Mouse (Mus musculus) hindbrain, postnatal 0 days (tissue): ENCODE data around the gene Mast4. TPM values are rescaled to one million over a fixed set of nuclear protein-coding genes. Genes with fewer than 3 reads are reported as not detected.

ENCODE experiments used
- ATAC-seq: fragments of 200-750 bp; cut with Nextera tagmentation; 2 replicates; pipeline ENCODE4 v1.8.0; 2017; ENCODE audit warnings: mild to moderate bottlenecking, moderate TSS enrichment, moderate library complexity
- DNase-seq: peaks from one replicate; pipeline ENCODE4 v3.0.0-alpha.2; 2015; ENCODE audit warnings: low spot score
- H3K27ac ChIP-seq: fragments of 300-500 bp; sonication (generic); 2 replicates; pipeline ENCODE4 v1.5.1; 2014; ENCODE audit warnings: mild to moderate bottlenecking
- H3K27me3 ChIP-seq: fragments of 300-500 bp; sonication (generic); 2 replicates; pipeline ENCODE4 v1.6.1; 2014; ENCODE audit warnings: low read length, mixed read lengths; ENCODE audit not compliant: insufficient read depth
- H3K36me3 ChIP-seq: fragments of 300-500 bp; sonication (generic); 2 replicates; pipeline ENCODE4 v1.6.1; 2014; ENCODE audit warnings: low read length, mixed read lengths; ENCODE audit not compliant: insufficient read depth
- H3K4me1 ChIP-seq: fragments of 300-500 bp; sonication (generic); 2 replicates; pipeline ENCODE4 v1.6.1; 2014; ENCODE audit warnings: antibody characterized with exemption, low read length, mixed read lengths; ENCODE audit not compliant: insufficient read depth
- H3K4me2 ChIP-seq: fragments of 300-500 bp; sonication (generic); 2 replicates; pipeline ENCODE4 v1.6.1; 2014; ENCODE audit warnings: low read depth, mild to moderate bottlenecking, low read length, moderate library complexity, mixed read lengths
- H3K4me3 ChIP-seq: fragments of 300-500 bp; sonication (generic); 2 replicates; pipeline ENCODE4 v1.5.1; 2014; ENCODE audit warnings: low read length
- H3K9ac ChIP-seq: fragments of 300-500 bp; sonication (generic); replicated peaks from 2 replicates; pipeline ENCODE4 v1.6.1; 2014; ENCODE audit warnings: mild to moderate bottlenecking, low read length, moderate library complexity, mixed read lengths
- H3K9me3 ChIP-seq: fragments of 300-500 bp; sonication (generic); 2 replicates; pipeline ENCODE4 v1.6.1; 2016; ENCODE audit warnings: low read length, mixed read lengths
- CTCF ChIP-seq: IDR thresholded peaks from 2 replicates; pipeline ENCODE4 v1.5.1; 2016; ENCODE audit warnings: antibody characterized with exemption, control low read depth, low read depth
- WGBS: fragments of 180-500 bp; shearing (Covaris S2); extraction: QIAGEN DNeasy Blood & Tissue Kit; methylation state at CpG from one replicate; pipeline ENCODE4 v1.1.7; 2014; 5-methylcytosine and 5-hydroxymethylcytosine counted together
- polyA plus RNA-seq: library from polyadenylated mRNA; unstranded; fragments of >200 nt; fragmentation: Nextera tagmentation; extraction: Ambion mirVana; gene quantifications from 2 replicates; pipeline ENCODE4 v1.2.1, GENCODE M21; 2015
- total RNA-seq: library from RNA; depleted of rRNA; stranded (reverse); fragments of >200 nt; gene quantifications from 2 replicates; pipeline ENCODE4 v1.2.3, GENCODE M21; 2014

The Mast4 gene
- total and polyA plus RNA-seq, 2 experiments from 2014 or later: 23.5 to 31.7 TPM

GRCm38 (mm10) chr13:102990085-102990484, 344.2 kb downstream of the Mast4 start:
- ATAC-seq (no peak), DNase-seq (no peak)
- Histone ChIP-seq H3K27me3 (no peaks in the 10 kb centered on the region), H3K36me3 (no peaks in the 10 kb centered on the region), H3K4me1 (no peaks in the 10 kb centered on the region), H3K9ac (no peak overlapping the region), H3K9me3 (no peaks in the 10 kb centered on the region), H3K27ac (no peak overlapping the region), H3K4me3 (no peak overlapping the region), H3K4me2 (no peak overlapping the region)
- WGBS: 84% methylated on average over 1 of the region's 1 CpGs
- TF ChIP-seq CTCF: no peak

DNA sequence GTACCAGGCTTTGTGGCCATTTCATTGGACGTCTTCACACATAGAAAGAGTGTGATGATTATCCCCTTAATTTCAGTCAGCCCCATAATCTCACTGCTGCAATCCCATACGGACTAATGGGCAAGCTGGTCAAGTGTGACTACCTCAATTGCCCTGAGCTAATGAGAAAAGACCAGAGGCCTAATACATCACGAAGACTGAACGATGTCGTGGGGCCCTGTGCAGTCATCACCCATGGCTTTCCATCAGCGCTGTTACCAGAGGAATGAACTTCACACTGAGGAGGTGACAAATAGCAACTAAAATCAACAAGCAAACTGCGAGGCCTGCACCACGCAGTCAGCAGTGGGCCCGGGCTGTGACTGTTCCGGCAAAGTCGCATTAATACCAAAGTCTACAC, 344.7 kb downstream of the Mast4 start:
- H3K4me2 ChIP-seq: no peak overlapping the region
- no peak overlapping the region for H3K9ac ChIP-seq
- no peaks in the 10 kb centered on the region for H3K4me1 ChIP-seq
- H3K27ac ChIP-seq: no peak overlapping the region
- no peak for TF ChIP-seq CTCF
- H3K36me3 ChIP-seq: no peaks in the 10 kb centered on the region
- 68% methylated on average over 11 of the region's 11 CpGs for WGBS
- DNase-seq: no peak
- no peaks in the 10 kb centered on the region for H3K9me3 ChIP-seq
- no peaks in the 10 kb centered on the region for H3K27me3 ChIP-seq
- no peak overlapping the region for H3K4me3 ChIP-seq
- no peak for ATAC-seq

DNA sequence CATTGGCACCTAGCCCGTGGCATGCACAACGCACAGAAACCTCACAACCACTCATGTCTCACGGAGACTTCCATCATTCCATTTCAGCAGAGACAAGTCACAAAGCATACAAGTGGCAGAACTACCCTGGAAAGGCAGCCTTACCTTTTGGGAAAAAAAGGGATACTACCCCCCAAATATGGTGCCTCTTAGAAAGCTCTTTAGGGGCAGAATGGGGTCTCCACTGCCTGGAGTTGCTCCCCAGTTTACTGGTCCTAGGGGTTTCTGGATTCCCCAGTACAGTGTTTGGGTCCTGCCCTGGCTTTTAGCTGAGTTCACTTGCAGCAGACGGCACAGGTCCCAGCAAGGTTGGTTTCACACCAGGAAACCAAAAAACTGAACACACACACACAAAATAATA, 345.3 kb downstream of the Mast4 start:
- TF ChIP-seq CTCF: no peak
- no peak overlapping the region for H3K4me3 ChIP-seq
- no peak overlapping the region for H3K9ac ChIP-seq
- no peaks in the 10 kb centered on the region for H3K4me1 ChIP-seq
- H3K4me2 ChIP-seq: no peak overlapping the region
- DNase-seq: no peak
- no peaks in the 10 kb centered on the region for H3K9me3 ChIP-seq
- WGBS: 92% methylated on average over 4 of the region's 4 CpGs
- ATAC-seq: no peak
- no peak overlapping the region for H3K27ac ChIP-seq
- H3K27me3 ChIP-seq: no peaks in the 10 kb centered on the region
- no peaks in the 10 kb centered on the region for H3K36me3 ChIP-seq

DNA sequence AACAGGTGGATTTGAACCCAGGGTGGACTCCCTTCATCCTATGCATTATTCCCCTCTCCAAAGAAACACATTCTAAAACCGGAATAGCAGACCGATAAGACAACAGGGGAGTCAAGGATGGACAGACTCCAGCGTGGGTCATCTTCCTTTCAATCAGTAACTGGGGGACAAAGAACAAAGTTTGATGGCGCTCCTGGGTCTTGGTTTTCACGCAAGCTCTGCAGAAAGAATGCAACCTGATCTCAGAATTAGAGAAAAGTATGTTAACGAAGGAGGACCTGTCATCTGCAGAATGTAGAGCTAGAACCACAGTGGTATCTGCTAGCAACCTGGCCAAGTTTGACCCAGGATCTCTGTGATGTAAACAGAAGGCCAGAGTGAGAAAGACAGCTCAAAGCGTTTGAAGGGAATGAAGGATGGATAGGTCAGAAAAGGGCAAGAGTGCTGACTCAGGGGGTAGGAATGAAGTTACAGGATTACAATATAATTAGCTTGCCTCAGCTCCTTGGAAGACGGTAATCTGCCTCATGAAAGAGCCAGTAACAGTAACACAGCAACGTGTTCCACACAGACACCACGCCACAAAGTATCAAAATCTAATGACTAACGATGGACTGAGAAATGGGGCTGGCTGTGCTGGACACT, 345.9 kb downstream of the Mast4 start:
- Histone ChIP-seq H3K4me2 (no peak overlapping the region), H3K9me3 (no peaks in the 10 kb centered on the region), H3K9ac (no peak overlapping the region), H3K4me1 (no peaks in the 10 kb centered on the region), H3K27ac (no peak overlapping the region), H3K27me3 (no peaks in the 10 kb centered on the region), H3K36me3 (no peaks in the 10 kb centered on the region), H3K4me3 (no peak overlapping the region)
- TF ChIP-seq CTCF: no peak
- WGBS: 79% methylated on average over 11 of the region's 11 CpGs
- ATAC-seq (no peak), DNase-seq (no peak)

GRCm38 (mm10) chr13:102984550-102984949, 349.7 kb downstream of the Mast4 start:
- H3K27me3 ChIP-seq: no peaks in the 10 kb centered on the region
- no peak overlapping the region for H3K4me2 ChIP-seq
- H3K9ac ChIP-seq: no peak overlapping the region
- H3K36me3 ChIP-seq: no peaks in the 10 kb centered on the region
- ATAC-seq (no peak), DNase-seq (no peak)
- no peak for TF ChIP-seq CTCF
- H3K4me3 ChIP-seq: no peak overlapping the region
- no peaks in the 10 kb centered on the region for H3K9me3 ChIP-seq
- no peak overlapping the region for H3K27ac ChIP-seq
- WGBS: 97% methylated on average over 4 of the region's 4 CpGs
- H3K4me1 ChIP-seq: no peaks in the 10 kb centered on the region

DNA sequence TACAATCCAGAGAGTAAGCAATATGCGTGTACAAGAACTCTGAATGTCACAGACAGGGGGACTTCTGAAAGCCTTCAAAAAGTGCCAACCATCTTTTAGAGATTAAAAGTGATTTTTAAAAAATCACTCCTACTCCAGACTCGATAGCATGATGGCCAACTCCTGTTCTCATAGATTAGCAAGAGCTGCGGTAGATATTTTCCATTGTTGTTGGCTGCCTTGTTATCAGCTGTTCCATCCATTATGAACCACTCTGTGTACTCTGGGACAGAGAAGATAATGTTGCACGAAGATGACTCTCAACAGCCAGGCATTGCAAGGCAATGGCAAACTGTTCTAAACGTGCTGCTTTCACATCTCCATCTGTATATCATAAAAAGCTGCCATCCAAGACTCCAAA, 360.4 kb downstream of the Mast4 start:
- Histone ChIP-seq H3K4me3 (no peak overlapping the region), H3K4me2 (no peak overlapping the region), H3K9me3 (no peaks in the 10 kb centered on the region), H3K4me1 (no peaks in the 10 kb centered on the region), H3K9ac (no peak overlapping the region), H3K27me3 (no peaks in the 10 kb centered on the region), H3K27ac (no peak overlapping the region), H3K36me3 (no peaks in the 10 kb centered on the region)
- no peak for TF ChIP-seq CTCF
- DNase-seq: no peak
- 90% methylated on average over 5 of the region's 5 CpGs for WGBS
- ATAC-seq: no peak

DNA sequence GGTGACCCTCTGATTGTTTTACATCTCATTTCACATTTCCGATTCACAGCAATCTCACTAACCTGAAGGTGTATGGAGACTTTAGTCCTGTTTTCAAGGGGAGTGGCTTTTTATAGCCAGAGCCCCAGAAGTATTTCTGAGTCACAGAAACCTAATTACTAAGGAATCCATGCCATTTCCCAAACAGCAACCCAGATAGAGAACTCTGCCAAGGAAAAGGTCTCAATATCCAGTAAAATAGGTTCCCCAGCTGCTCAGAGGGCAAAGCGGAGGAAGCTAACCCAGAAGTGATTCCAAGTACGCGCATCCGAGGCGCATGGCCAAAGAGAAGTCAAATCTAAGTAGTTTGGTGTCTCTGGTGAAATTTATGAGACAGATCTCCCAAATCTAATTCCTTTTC, 370.8 kb downstream of the Mast4 start:
- no peak overlapping the region for H3K27ac ChIP-seq
- H3K27me3 ChIP-seq: no peaks in the 10 kb centered on the region
- H3K36me3 ChIP-seq: no peaks in the 10 kb centered on the region
- ATAC-seq (no peak), DNase-seq (no peak)
- no peak overlapping the region for H3K4me3 ChIP-seq
- no peak for TF ChIP-seq CTCF
- no peaks in the 10 kb centered on the region for H3K4me1 ChIP-seq
- H3K4me2 ChIP-seq: no peak overlapping the region
- no peak overlapping the region for H3K9ac ChIP-seq
- H3K9me3 ChIP-seq: no peaks in the 10 kb centered on the region
- WGBS: 95% methylated on average over 6 of the region's 6 CpGs
